Mouse (Mus musculus) right cerebral cortex, postnatal 10 days (tissue): ENCODE data around the gene Slc9a9.

Experiments used
- DNase-seq, 2 experiments: peaks; one replicate each; pipeline ENCODE4 v3.0.0; 2021; ENCODE audit warnings: low spot score in 2 of 2

Slc9a9 gene

DNA sequence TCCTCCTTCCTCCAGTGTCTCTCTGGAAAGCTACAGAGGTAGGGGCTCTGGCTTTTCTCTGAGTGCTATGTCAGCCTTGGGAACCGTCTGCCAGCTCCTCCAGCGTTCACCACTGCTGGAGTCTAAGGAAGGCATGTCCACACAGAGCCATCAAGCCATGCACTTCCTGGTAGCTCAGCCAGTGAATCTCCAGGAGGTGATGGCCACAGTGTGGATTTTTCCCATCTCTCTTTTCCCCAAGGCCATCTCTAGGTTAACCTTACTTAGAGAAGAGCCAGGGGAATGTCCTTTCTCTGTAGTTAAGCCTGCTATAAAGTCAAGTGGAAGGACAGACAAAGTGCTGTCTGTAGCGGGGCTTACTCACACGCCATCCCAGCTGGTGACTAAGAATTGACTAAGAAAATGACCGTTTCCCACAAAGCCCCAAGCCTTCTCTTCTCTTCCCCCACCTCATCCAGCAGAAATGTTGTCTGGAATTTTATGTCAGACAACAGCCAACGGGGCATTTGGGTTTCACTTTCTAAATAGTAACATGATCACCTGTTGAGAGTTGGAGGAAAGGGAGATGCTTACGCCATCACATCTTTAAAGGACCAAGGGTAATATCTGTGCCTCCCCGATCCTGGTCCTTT lies 523.3 kb downstream of the Slc9a9 start:
- no peak for DNase-seq

- no peak for DNase-seq
Measured at GRCm38 (mm10) chr9:95193672-95194071, 524.0 kb downstream of the Slc9a9 start.

DNA sequence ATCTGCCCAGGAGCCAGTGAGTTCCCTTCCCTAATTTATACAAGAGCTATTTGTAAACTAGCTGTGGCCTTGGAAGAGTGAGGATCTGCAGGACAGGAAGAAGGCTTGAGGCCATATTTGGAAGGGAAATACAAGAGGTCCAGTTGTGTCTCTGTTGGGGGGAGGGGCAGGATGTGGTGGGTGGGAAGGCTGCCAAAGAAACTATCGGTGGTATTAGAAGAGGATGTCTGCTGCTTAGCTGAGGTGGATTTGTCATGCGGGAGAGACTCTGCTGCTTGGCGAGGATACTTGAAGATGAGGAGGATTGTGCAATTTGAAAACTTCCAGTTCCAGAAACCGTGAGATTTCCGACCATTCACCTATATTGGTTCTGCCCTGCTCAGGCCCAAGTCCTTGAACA lies 524.4 kb downstream of the Slc9a9 start:
- peak in 1 of 2 experiments; percentile 47 for DNase-seq

DNA sequence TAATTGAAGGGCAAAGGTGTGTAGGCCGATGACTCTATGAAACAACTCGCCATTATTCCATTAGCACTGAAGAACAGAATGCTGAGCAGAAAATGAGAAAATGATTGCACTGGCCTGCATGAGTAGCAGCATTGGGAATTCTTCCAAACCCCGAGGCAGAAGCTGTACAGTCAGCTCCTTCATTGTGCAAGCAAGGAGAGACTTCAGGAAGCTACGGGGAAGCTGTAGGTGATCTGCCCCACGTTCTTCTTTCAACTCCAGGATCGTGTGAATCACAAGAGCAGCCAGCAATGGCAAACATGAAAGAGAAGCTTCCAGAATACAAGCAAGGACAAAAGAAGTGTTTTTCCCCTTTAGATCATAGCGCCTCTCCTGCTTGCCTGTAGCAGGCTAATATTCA lies 538.0 kb downstream of the Slc9a9 start:
- DNase-seq = no peak

DNA sequence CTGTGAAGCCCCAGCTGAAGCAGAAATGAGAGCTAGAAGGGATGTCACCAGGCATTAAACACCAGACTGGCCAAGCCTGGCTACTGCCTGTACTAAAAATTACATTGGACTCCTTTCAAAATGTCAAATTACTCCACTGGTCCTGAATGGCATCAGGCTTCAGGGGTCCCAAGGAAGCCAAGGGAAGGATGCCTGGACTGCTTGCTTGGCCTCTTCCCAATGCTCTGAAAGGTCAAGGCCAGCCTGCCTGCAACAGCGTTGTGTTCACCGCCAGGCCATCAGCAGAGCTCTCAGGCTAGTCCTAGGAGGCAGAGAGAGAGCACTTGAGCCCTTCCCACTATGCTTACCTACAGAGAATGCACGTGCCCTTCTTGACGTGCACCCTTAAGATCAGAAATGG lies 539.0 kb downstream of the Slc9a9 start:
- DNase-seq = no peak

DNA sequence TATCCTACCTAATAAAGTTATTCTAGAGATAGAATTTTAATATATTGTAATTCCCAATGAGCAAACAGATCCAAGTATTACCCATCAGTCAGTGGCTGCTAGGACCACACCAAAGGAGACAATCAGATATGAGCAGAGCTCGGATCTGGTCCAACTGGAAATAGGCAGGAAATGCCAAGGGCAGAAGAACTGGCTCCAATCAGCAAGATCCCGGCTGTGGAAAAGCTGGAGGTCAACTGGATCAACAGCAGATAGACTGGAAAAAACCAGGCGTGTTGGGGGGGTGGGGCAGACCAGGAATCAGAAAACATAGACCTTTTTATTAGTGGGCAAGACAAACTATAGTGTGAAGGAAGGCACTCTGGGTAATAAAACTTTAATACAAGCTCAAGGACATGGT lies 550.3 kb downstream of the Slc9a9 start:
- no peak for DNase-seq

- DNase-seq = no peak
Measured at GRCm38 (mm10) chr9:95221310-95221709, 551.6 kb downstream of the Slc9a9 start.

- no peak for DNase-seq
Measured at GRCm38 (mm10) chr9:95226986-95227385, 557.3 kb downstream of the Slc9a9 start.

GRCm38 (mm10) chr9:95228123-95228522 lies 558.4 kb downstream of the Slc9a9 start:
- peak in 1 of 2 experiments; percentile 11 for DNase-seq

GRCm38 (mm10) chr9:95229147-95229546 lies 559.4 kb downstream of the Slc9a9 start:
- peak in 1 of 2 experiments; percentile 5 for DNase-seq

DNA sequence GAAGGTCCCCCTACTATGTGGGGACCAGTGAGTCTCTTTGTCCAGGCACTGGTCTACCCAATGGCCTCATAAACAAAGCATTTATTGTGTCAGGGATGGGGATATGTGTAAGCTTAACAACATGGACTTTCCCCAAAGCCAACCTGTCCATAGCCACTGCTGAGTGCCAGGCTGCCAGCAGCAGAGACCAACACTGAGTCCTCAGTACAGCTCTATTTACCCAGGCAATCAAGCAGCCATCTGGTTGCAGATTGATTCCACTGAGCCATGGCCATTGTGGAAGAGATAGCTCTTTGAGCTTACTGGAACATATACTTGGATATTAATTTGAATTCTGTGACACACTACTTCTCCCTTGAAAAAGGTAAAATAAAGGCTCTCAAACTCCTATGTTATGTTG lies 570.2 kb downstream of the Slc9a9 start:
- DNase-seq = no peak

DNA sequence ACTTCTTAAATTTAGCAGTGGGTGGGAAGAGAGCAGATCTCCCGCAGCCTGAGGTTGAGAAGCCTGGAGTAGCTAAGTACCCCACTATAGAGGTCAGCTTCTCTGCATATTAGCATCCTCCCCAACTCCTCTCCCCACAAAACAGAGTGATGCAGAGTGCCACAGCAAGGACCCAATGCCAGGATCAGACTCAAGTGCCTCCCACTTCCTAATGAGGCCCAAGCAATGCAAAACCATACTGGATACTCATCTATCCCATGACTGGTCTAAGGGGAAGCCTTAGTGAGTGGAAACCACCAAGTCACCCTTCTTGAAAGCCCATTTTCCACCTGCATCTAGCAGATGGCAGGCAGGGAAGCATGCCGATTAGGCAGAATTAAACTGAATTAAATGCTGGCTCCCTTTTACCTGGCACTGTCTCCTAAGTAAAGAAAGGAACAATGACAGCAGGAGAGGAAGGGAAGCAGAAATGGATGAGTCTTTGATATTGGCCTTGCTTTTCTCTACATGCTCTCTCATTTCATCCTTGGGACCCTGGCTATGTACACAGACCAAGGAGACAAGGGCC lies 573.0 kb downstream of the Slc9a9 start:
- DNase-seq = peak in 1 of 2 experiments; percentile 7

- peak in 1 of 2 experiments; percentile 22 for DNase-seq
Measured at GRCm38 (mm10) chr9:95254162-95254561, 584.5 kb downstream of the Slc9a9 start.

DNA sequence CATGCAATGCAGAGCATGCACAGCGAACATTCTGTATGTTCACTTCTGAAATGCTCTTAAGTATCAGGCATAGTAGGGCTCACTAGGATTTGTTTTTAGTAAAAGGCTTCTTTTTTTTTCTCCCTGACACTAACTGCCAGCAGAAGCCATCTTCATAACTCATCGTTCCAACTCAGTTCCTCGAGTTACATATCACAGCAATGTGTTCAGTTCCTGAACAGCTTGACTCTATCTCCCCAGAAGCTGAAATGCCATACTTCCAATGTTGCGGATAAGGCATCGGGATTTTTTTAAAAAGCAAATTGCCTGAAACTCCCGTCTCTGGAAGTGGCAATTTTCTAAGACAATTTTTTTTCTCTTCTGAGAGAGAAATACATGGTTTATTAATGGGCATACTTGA lies 586.1 kb downstream of the Slc9a9 start:
- peak in 1 of 2 experiments; percentile 33 for DNase-seq

DNA sequence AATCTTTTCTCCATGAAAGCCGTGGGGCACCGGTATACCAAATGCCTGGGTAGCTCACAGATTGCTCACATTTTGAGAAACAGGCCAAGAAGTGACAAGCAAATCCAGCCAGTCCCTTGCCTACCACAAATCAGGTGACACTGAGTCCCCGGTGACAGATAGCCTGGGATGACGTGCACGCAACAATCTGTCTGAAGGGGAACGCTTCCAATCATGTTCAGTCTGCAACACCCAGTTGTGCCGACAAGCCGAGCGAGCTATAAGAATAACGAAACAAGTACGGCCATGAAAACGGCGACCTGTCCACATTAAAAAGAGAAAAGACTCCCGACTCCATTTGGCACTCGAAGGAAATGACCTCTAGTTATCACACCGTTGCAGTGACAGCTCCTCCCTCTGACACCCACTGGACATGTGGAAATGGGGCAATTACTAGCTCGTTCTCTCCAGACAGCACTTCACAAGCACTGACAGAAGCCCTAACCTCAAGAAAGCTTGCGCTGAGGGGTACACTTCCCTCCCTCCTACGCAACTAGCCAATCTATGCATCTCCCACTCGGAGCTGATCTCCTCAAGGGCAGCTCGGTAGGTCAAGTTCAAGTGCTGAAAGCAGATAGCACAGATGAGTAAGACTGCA lies 587.1 kb downstream of the Slc9a9 start:
- peak in 1 of 2 experiments; percentile 29 for DNase-seq

- DNase-seq = no peak
Measured at GRCm38 (mm10) chr9:95262851-95263250, 593.1 kb downstream of the Slc9a9 start.

DNA sequence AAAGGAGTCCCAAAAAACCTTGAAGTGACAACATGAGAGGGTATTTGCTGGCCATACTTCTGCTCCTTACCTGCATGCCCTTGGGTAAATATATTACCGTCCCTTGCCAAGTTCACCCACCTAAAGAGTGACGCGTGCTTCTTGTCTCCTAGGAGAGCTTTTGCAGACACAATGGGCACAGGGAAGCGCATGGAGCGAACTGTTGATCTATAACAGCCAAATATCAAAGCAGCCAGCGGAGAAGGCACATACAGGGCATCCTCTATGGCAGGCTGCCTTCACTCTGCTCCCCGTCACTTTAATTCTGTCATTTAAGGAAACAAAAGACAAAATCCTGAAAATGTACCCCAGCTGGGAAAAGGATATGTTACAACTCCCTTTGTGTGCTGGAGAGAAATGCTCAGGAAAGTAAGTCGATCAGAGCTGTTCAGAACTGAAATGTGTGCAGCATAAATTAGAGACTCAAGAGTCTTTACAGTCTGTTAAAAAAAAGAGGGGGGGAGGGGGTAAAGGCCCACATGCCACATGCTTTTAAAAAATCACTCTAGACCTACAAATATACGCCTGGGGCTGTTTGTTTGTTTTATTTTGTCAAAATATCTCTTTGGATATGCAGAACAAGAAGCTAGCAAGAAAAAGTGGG lies 594.3 kb downstream of the Slc9a9 start:
- peak in 1 of 2 experiments; percentile 22 for DNase-seq

- no peak for DNase-seq
Measured at GRCm38 (mm10) chr9:95266179-95266578, 596.5 kb downstream of the Slc9a9 start.

- peak in 1 of 2 experiments; percentile 12 for DNase-seq
Measured at GRCm38 (mm10) chr9:95266924-95267323, 597.2 kb downstream of the Slc9a9 start.

DNA sequence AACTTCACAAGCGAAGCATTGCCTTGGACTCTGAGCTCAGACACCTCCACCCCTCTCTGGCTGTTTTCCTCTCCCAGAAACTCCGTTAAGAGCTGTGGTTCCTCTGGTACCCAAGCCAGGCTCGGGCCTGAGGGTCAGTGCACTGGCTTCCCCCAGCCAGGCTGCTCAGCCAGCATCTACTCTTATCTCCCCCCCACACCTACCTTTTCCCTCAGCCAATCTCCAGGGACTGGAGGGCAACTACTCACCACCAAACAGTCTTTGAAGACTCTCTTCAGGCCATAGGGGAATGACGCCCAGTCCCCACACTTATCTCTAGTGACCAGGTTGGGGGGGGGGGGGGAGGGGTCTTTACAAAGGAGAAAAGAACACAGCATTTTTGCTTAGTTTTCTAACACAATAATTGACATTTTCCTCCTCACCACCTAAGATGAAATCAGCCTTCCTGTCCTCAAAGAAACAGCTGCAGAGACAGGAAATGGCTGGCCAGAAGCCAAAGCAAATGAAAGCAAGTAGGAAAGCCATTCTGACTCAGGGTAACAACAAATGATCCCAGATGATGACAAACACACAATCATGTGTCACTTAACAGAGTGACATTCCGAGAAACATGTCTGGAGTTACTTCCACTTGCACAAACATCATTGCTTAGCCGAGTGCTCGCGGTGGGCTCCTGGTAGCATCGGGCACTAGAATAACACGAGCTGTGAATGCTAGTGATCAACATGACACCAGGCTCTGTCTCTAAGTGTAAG lies 610.1 kb downstream of the Slc9a9 start:
- DNase-seq = peak in 1 of 2 experiments; percentile 38
